Mouse (Mus musculus) heart, adult 11 months (tissue): Measurements from ENCODE around the gene Rc3h1.
"Not testable (repeated sequence)": the region's sequence is repeated elsewhere in the genome, so short reads cannot be mapped to it uniquely, and the experiment has no call there.

Experiments
- DNase-seq: peaks from one replicate; pipeline ENCODE4 v3.0.0; 2022

Rc3h1 gene

DNA sequence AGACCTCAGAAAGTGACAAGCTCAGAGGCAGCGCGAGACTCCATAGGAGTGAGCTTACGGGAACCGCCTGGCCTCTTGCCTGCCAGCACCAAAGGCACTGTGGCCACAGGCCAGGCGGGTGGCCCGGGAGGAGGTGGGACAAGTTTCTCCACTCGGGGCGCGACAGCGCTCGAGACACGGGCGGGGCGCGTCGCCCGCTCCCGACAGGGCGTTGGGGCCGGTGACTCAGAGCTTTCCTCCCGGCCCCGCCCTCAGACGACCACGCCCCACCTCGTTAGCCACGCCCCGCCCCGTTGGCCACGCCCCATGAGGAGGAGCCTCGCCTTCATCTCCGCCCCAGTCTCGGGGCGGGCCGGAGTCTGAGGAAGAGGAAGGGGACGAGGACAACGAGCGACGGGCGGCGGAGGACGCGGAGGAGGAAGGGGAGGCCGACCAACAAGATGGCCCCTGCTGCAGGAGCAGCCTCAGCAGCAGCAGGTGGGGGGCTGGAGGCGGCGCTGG, at the start of gene Rc3h1:
TSS of gene Rc3h1 (plus strand) at position 362 of the 501 bp plus-strand sequence.
- DNase-seq: peak; percentile 99

DNA sequence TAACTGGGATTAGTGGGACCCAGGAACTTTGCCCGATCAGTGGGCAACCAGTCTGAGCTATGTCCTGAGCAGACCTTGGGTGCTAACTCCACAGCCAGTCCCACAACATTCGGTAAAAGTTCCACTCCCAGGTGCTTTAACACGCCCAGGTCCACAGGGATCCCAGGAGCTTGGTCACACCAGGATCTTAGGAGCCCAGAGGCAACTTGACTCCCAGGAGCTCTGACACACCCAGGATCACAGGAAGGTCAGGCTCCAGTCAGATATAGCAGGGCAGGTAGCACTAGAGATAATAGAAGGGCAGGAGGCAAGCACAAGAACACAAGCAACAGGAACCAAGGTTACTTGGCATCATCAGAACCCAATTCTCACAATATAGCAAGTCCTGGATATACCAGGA, 48.1 kb upstream of the Rc3h1 start:
- no peak for DNase-seq

DNA sequence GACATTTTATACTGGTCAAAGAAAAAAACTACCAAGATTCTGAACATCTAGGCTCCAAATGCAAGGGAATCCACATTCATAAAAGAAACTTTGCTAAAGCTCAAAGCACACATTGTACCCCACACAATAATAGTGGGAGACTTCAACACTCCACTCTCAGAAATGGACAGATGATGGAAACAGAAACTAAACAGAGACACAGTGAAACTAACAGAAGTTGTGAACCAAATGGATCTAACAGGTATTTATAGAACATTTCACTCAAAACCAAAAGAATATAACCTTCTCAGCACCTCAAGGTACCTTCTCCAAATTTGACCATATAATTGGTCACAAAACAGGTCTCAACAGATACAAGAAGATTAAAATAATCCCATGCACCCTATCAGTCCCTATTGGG, 46.3 kb upstream of the Rc3h1 start:
- not testable (repeated sequence) for DNase-seq

DNA sequence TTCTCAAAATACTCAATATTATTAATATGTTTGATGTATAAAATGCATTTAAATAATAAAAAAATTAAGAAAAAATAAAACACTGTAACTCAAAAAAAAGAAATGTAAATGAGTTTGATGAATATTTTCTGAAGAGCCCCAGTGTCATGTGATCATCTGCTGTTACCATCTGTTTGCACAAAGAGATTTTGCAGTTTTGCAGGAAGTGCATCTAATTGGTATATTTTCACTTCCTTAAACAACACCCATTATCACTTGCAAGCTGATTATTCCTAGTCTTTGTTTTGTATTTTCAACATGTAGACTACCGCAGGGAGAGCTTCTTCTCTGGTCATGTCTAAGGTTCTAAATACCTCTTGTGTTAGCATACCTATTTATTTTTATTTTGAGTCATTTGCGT, 45.1 kb upstream of the Rc3h1 start:
- no peak for DNase-seq

DNA sequence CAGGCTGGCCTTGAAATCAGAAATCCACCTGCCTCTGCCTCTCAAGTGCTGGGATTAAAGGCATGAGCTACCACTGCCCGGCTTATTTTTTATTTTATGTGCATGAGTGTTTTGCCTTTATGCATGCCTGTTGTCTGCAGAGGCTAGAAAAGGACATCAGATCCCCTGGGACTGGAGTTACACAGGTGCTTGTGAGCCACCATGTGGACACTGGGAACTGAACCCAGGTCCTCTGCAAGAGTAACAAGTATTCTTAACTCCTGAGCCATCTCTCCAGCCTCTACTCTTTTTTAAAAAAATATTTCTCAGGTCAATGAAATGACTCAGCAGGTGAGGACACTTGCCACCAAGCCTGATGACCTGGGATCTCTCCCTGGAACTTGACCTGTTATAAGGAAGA, 44.6 kb upstream of the Rc3h1 start:
- peak; percentile 30 for DNase-seq

DNA sequence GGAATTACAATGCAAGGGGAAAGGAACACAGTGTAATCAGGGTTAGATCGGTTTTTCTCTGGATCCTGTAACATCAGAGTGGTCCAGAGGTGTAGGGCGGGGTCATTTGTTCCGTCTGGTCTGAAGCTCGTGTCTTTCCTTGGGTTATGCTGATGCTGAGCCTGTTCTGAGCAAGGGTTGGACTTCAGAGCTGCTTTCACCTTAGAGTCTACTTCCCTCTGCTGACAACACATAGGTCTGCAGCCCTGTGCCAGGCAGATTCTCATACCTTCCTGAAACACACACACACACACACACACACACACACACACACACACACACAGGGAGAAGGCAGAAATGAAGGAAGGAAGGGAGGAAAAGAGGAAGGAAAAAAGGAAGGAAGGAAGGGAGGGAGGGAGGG, 43.2 kb upstream of the Rc3h1 start:
- DNase-seq: peak; percentile 83

DNA sequence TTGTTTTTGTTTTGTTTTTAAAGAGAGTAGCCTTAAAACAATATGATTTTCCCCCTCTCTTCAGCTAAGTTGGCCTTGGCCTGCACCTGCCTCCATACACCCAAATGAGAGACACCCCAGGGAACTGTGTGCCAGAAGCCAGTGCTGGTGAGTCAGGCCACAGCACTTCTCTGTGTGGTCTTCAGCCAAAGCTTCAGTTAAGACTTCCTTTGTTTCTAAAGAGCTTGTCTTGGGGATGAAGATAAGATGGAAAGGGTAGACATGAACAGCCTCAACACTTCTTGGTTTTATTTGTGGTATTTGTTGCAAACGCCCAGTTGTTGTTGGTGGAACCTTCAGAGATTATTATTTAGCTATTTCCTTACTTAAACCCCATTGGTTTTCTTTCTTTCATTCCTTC, 31.5 kb upstream of the Rc3h1 start:
- peak; percentile 46 for DNase-seq

DNA sequence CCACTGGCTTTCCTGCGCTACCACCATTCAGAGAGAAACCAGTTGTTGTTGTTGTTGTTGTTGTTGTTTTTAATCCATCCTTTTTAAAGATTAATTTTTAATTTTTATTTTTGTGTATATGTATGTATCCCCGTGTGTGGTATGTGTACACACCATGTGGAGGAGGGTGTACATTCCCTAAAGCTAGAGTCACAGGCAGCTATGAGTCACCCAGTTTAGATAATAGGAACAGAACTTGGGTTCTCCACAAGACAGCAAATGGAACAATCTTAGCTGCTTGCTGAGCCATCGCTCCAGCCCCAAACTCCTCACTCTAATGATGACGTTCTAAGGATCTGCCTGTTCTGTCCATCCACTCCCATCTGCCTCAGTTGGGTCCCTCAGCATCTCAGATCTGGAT, 29.2 kb upstream of the Rc3h1 start:
- DNase-seq: peak; percentile 1

DNA sequence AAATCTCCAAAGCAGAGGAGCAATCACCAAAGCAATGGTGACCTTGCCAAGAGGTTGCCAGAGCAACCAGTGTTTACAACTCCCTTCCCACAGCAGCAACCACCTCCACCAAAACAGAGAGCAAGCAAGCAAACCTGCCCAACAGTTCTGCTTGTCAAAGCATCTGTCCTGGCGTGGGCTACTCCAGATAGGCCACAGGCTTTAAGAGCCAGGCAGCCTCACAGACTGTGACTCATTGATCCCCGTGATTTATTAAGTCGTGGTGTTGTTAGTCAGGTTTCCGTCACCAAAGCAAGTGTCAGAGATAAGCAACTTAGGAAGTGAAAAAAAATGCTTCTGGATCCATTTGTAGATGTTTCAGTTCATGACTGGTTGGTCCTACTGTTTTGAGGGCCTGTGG, 27.7 kb upstream of the Rc3h1 start:
- DNase-seq: peak; percentile 70

DNA sequence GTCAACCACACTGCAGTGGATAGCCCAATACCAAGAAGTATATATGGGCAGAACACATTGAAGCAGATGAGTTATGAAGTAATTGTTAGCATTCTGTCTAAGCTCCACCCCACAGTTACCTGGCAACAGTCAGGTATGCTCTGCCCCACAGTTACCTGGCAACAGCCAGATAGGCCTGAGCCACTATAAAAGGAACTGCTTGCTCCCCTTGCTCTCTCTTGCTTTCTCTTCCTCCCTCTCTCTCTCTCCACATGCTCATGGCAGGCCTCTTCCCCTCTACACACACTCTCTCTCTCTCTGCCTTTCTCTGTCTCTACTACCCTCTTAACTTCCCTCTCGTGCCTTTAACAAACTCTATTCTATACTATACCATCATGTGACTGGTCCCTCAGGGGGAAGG, 24.8 kb upstream of the Rc3h1 start:
- DNase-seq: peak; percentile 64

DNA sequence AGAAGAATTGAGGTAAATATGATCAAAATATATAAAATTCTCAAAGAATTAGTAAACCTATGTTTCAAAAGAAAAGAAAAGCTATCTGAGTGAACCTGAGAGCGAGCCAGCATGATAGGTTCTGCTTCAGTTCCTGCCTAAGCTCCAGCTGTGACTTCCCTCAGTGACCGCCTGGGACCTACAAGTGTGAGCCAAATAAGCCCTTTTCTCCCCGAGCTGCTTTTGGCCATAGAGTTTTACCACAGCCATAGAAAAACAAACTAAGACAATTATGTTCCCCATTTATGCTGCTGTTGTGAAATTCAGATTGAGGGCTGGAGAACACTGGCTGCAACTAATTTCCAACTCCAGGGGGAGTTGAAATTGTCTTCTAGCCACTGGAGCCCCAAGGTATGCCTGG, 24.2 kb upstream of the Rc3h1 start:
- DNase-seq: peak; percentile 88

DNA sequence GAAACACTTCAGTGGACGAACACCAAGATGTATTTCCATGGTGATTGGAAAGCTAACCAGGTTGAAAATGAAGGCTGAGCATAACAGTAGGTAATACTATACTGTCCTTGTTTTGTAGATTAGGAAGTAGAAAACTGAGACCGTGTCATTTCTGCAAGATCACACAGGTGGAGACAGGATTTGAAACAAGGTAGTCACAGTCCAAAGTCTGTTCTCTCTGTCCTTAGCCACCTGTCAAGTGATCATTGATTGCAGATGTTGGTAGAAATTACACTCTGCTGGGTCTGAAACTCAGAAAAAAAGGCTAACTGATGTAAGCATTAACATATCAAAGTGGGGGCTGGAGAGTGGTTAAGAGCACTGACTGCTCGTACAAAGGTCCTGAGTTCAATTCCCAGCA, 21.9 kb upstream of the Rc3h1 start:
- peak; percentile 13 for DNase-seq

DNA sequence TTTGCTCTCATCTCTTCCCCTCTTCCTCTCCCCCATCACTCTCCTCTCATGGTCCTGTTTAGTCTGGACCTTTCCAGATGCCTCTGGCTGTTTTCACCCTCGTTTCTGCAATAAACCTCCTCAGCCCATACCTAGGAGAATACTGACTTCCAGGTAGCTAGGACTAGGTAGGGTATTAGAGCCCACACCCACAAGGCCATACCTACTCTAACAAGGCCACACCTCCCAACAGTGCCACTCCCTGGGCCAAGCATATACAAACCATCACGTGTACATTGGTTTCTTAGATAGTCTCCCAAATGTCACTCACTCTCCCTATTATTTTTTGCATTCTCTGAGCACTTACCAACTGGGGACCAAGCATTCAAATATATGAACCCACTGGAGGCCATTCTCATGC, 21.2 kb upstream of the Rc3h1 start:
- DNase-seq: peak; percentile 45

DNA sequence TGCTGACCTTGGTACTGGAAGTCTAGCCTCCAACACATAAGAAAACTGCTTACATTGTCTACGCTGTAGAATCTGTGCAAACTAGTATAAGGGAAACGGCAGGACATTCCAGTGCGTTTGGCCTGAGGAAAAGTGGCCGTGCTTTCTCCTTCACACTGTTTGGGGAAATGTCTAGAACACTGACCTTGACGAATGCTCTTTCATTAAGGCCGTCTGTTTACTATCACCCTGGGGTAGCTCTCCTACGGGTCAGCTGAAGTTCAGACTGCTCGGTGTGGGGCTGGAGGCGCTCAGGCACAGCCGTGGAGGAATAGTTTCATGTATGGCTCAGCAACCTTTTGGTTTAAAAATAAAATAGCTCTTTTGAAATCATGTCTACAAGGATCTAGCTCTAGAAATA, 6.5 kb upstream of the Rc3h1 start:
- DNase-seq: peak; percentile 42

DNA sequence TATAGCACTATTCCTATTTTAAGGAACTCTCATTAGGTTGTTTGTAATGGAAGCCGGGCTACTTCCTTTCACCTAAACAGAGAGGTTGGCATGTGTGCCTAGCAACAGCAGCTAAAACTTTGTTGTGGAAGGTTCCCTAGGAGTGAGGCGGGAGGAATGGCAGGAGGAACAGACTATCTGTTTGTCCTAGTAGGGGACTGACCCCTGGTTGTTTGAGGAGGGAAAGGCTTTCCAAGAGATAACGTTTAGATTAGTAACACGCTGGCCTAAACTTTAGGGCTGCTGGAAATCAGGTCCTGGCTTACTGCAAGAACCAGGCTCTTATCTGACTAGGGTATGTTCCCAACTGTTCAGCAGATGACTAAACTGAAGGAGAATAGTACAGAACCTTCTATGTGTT, 2.2 kb upstream of the Rc3h1 start:
- DNase-seq: peak; percentile 95

DNA sequence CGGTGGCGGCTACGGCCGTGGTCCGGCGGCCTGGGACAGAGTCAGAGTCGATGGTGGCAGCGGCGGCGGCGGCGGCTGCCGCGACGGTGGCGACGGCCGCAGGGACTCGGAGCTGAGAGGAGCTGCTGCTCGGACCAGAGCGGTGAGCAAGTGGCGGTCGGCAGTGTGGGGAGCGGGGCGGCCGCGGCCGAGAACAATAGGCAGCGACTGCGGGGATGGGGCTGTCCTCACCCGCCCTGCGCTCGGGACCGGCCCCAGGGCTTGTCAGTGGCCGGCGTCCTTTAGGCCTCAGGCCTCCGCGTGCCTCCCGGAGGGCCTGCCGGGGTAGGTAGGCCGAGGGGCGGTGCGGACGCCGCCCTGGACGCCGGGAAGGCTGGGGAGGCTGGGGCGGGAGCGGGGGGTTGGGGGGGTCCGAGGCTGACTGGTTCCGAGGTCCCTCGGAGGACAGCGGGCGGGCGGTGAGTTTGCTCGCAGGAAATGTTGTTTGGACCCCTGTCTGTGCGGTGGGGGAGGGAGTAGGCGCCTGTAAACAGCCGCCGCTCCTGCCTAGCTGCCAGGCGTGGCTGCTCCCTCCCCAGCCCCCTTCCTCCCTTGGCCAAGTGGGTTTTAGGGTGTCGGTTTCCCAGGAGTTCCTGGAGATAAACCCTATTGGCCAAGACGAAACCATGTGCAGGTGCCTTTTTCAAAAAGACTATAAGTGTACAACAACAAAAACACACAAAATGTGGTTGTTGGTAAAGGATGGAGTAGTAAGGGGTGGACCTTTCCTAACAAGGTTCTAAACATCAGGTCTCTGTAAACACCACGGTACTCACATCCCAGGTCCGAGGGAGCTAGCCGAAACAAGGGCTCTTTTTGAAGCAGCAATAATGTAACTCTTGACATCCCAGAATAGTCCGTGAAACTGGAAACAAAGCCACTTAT, 602 bp downstream of the Rc3h1 start:
- peak; percentile 96 for DNase-seq

DNA sequence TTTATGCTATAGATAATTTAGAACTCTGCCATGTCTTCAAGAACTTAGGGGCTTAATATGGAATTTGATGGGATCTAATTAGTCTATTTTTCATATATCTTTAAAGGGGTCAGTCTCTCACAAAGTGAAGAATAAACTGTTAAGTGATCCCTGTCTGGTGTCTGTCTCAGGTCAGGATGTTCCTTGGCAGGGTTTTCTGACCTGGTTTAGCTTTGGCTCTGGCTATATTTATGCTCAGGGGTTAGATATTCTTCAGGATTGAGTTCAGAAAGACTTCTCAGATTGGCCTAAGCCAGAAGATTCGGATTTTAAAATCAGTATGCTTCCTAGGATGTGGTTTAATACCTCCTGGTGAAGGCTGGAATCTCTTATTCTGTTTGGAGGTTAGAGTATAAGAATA, 4.0 kb downstream of the Rc3h1 start:
- no peak for DNase-seq

DNA sequence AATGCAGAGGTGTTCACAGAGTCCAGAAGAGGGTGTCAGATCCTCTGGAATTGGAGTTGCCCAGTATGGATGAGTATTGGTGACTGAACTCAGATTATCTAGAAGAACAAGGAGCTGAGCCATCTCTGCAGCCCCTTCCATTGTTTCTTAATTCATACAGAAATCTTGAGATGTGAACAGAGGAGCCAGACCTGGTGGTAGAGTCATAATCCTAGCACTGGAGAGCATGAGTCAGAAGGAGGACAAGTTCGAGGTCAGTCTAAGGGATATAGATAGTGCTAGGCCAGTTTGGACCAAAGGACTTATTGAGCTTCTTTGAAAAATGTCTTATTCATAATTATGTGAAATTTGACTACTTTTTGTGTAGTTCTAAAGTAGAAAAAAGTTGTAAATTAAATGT, 4.6 kb downstream of the Rc3h1 start:
- DNase-seq: no peak

DNA sequence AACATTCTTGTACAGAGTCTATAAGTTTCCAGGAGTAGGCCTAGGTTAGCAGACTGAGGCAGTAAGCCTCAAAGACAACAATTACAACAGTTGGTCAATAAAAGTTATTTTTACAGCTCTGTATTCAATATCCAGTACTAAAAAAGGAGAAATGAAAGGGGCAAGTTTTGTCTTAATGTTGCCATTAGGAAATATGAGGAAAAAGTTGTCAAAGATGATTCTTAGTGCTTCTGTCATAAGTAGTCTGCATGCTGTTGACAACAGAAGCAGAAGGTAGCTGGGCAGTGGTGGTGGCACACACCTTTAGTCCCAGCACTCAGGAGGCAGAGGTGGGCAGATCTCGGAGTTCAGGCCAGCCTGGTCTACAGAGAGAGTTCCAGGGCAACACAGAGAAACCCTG, 13.2 kb downstream of the Rc3h1 start:
- no peak for DNase-seq

DNA sequence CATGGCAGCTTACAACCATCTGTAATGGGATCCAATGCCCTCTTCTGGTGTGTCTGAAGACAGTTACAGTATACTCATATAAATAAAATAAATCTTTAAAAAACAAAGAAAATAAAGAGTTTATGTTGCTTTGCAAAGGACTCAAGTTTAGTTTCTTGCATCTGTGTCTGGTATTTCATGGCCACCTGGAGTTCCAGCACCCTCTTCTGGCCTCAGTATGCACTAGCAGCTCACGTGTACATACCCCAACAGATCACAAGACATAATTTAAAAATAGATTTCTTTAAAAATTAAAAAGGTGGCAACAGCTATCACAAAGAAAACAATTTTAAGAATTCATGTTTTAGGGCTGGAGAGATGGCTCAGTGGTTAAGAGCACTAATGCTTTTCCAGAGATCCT, 15.7 kb downstream of the Rc3h1 start:
- DNase-seq: no peak

DNA sequence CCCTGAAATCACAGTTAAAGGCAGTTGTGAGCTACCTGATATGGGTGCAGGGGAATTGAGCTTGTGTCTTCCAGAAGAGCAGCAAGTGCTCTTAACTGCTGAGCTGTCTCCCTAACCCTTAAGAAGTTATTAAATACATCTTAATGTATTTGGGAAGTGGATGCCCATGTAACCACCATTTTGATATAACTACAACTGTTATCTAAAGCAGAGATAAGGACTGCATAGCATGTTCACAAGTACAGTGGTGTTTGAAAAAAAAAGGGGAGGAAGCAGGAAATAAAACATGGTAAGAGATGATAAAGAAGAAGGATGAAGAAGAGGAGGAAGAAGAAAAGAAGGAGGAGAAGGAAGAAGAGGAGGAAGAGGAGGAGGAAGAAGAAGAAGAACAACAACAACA, 25.1 kb downstream of the Rc3h1 start:
- no peak for DNase-seq

DNA sequence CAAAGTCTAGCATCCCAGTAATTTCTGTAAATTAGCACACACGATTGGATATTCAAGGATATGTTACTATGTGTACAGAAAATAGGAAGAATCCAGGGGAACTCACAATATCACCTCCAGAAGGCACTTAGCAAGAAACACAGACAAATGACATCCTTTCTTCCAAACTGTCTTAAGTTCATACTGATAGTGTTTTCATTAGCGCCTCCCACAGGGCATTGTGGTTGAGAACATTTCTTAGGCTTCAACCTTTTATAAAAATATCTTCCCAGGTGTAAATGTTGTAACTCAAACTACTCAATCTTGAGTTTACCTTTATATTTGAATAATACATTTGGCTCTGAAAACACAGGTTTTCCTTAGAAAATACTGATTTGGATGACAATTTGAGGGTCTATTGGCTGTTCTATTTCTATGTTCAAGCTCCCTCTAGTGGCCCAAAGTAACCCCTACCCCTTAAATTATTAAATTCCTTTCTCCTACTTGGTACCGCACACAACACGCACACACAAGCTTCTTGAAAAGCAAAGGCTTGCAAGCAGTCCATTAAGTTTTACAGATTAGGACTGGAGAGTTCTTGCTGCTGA, 27.8 kb downstream of the Rc3h1 start:
- no peak for DNase-seq

DNA sequence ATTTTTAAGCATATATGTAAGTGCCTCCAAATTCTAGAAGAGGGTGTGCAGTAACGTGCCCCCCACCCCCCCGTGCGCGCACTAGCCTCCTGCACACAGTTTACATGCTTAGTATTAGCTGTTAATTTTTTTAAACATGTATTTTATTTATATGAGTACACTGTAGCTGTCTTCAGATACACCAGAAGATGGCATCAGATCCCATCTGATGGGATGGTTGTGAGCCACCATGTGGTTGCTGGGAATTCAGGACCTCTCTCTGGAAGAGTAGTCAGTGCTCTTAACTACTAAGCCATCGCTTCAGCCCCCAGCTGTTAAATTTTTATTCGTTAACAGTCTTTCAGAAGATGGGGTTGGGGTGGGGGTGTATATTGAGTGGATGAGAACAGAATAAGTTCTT, 29.3 kb downstream of the Rc3h1 start:
- DNase-seq: no peak

DNA sequence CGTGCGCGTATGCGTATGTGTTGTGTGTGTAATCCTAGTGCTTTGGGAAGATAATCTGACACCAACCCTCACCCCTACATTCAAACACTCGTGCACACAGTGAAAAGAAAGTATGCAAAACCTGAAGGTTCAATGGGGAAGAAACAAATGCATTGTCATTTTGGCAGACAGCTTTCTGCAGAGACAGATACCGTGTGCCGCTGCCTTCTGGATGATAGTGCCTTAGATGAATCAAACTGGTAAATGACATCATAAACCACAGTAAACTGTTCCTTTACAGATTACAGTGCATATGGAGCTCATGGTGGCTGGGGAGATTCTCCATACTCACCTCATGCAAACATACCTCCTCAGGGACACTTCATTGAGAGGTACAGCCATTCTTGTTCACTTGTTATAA, 57.0 kb downstream of the Rc3h1 start:
- DNase-seq: no peak

DNA sequence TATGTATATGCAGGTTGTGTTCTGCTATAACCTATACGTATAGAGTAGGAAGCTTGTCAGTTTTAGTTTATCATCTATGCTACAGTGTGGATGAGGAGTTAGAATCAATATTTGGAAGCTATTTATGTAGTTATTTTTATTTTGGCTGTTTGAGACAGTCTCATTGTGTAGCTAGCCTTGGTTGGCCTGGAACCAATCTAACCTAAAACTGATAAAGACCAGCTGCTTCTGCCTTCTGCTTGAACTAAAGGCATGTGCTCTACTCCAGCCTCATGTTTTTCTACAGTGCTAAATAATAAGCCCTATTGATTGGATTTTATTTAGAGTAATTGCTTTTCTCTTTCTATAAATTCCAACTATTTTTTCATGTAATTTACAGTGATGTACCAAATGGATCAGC, 61.0 kb downstream of the Rc3h1 start:
- no peak for DNase-seq
